Mouse (Mus musculus): ENCODE data around the gene Bri3. TPM values are rescaled to one million over a fixed set of nuclear protein-coding genes. Genes with fewer than 3 reads are reported as not detected.
"Not testable (repeated sequence)": the region's sequence is repeated elsewhere in the genome, so short reads cannot be mapped to it uniquely, and the experiment has no call there.

Gene Bri3
- polyA plus RNA-seq, 1 experiment from 2014 or later: 118 TPM

- ATAC-seq (replicated peaks; ENCODE audit: low FRiP score, low TSS enrichment, low read depth): no peak
- Histone ChIP-seq H3K9ac (ENCODE audit: low read length) (peak overlapping the region; percentile 46), H3K9me3 (ENCODE audit: control insufficient read depth, low read length) (no peaks in the 10 kb centered on the region), H3K4me1 (replicated peaks; ENCODE audit: control insufficient read depth, insufficient read depth, low read length) (peaks cover 4% of the 10 kb centered on the region; the same call in 1 of the 2 replicates), H3K27me3 (replicated peaks; ENCODE audit: control insufficient read depth, insufficient read depth, low read length) (0 out of 2 replicates have a peak, but pooled peaks cover 3% of the 10 kb centered on the region), H3K27ac (ENCODE audit: low read depth) (peak overlapping the region; percentile 43), H3K4me3 (ENCODE audit: low read depth, low read length) (peak overlapping the region; percentile 46), H3K4me2 (ENCODE audit: low read length) (peak overlapping the region; percentile 62), H3K36me3 (ENCODE audit: control insufficient read depth, insufficient read depth, low read length) (no peaks in the 10 kb centered on the region)
- under 1% methylated on average over 27 of the region's 27 CpGs for WGBS
- no peak for DNase-seq (ENCODE audit: low spot score)
Observed at GRCm38 (mm10) chr5:144357551-144357880, 113.3 kb downstream of the Bri3 start.

- Histone ChIP-seq H3K27me3 (replicated peaks; ENCODE audit: control insufficient read depth, insufficient read depth, low read length) (0 out of 2 replicates have a peak, but pooled peaks cover 3% of the 10 kb centered on the region), H3K36me3 (ENCODE audit: control insufficient read depth, insufficient read depth, low read length) (no peaks in the 10 kb centered on the region), H3K4me2 (ENCODE audit: low read length) (peak within 1 kb of the TSS; percentile 62), H3K4me1 (replicated peaks; ENCODE audit: control insufficient read depth, insufficient read depth, low read length) (peaks cover 4% of the 10 kb centered on the region; the same call in 1 of the 2 replicates), H3K9ac (ENCODE audit: low read length) (peak within 1 kb of the TSS; percentile 46), H3K9me3 (ENCODE audit: control insufficient read depth, low read length) (no peaks in the 10 kb centered on the region), H3K27ac (ENCODE audit: low read depth) (peak within 1 kb of the TSS; percentile 43), H3K4me3 (ENCODE audit: low read depth, low read length) (peak within 1 kb of the TSS; percentile 46)
- ATAC-seq (replicated peaks; ENCODE audit: low FRiP score, low TSS enrichment, low read depth) (peak; percentile 97), DNase-seq (ENCODE audit: low spot score) (peak; percentile 97)
- under 1% methylated on average over 60 of the region's 60 CpGs for WGBS
Observed at GRCm38 (mm10) chr5:144357881-144358591, 113.8 kb downstream of the Bri3 start, which contains the start of gene Baiap2l1. Gene Baiap2l1 (minus strand): TSS chr5:144358112.

DNA sequence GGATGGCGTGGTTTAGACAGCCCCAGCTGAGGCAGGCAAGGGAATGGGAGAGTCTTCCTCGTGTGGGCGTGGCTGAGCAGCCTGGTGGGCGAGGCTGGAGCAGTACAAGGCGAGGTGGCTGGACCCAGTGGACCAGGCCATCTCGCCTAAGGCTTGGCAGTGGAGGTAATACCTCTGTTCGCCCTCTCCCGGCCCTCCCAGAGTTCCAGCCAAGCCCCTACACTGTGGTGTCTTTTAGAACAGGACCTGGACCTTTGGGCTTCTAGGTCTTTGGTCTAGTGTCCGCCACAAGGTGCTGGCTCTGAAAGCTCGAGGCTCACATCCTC, 114.3 kb downstream of the Bri3 start:
- H3K27me3 ChIP-seq (replicated peaks; ENCODE audit: control insufficient read depth, insufficient read depth, low read length): 0 out of 2 replicates have a peak, but pooled peaks cover 3% of the 10 kb centered on the region
- 7% methylated on average over 10 of the region's 10 CpGs for WGBS
- H3K27ac ChIP-seq (ENCODE audit: low read depth): no peak overlapping the region
- H3K36me3 ChIP-seq (ENCODE audit: control insufficient read depth, insufficient read depth, low read length): no peaks in the 10 kb centered on the region
- peaks cover 4% of the 10 kb centered on the region; the same call in 1 of the 2 replicates for H3K4me1 ChIP-seq (replicated peaks; ENCODE audit: control insufficient read depth, insufficient read depth, low read length)
- H3K9me3 ChIP-seq (ENCODE audit: control insufficient read depth, low read length): no peaks in the 10 kb centered on the region
- H3K4me2 ChIP-seq (ENCODE audit: low read length): peak overlapping the region; percentile 62
- no peak for DNase-seq (ENCODE audit: low spot score)
- H3K9ac ChIP-seq (ENCODE audit: low read length): no peak overlapping the region
- peak overlapping the region; percentile 46 for H3K4me3 ChIP-seq (ENCODE audit: low read depth, low read length)
- ATAC-seq (replicated peaks; ENCODE audit: low FRiP score, low TSS enrichment, low read depth): no peak

- 0 out of 2 replicates have a peak, but pooled peaks cover 3% of the 10 kb centered on the region for H3K27me3 ChIP-seq (replicated peaks; ENCODE audit: control insufficient read depth, insufficient read depth, low read length)
- peak overlapping the region; percentile 22; the same call in 1 of the 2 replicates for H3K27ac ChIP-seq (ENCODE audit: low read depth)
- H3K4me1 ChIP-seq (replicated peaks; ENCODE audit: control insufficient read depth, insufficient read depth, low read length): peaks cover 4% of the 10 kb centered on the region; the same call in 1 of the 2 replicates
- H3K9me3 ChIP-seq (ENCODE audit: control insufficient read depth, low read length): no peaks in the 10 kb centered on the region
- H3K4me3 ChIP-seq (ENCODE audit: low read depth, low read length): no peak overlapping the region
- no peaks in the 10 kb centered on the region for H3K36me3 ChIP-seq (ENCODE audit: control insufficient read depth, insufficient read depth, low read length)
- whole genome bisulfite sequencing: 55% methylated on average over 6 of the region's 6 CpGs
- ATAC-seq (replicated peaks; ENCODE audit: low FRiP score, low TSS enrichment, low read depth) (no peak), DNase-seq (ENCODE audit: low spot score) (no peak)
- no peak overlapping the region for H3K9ac ChIP-seq (ENCODE audit: low read length)
- no peak overlapping the region for H3K4me2 ChIP-seq (ENCODE audit: low read length)
Observed at GRCm38 (mm10) chr5:144359886-144360285, 115.6 kb downstream of the Bri3 start.

- Histone ChIP-seq H3K27ac (ENCODE audit: low read depth) (no peak overlapping the region), H3K9me3 (ENCODE audit: control insufficient read depth, low read length) (no peaks in the 10 kb centered on the region), H3K4me1 (replicated peaks; ENCODE audit: control insufficient read depth, insufficient read depth, low read length) (peaks cover 4% of the 10 kb centered on the region; the same call in 1 of the 2 replicates), H3K9ac (ENCODE audit: low read length) (no peak overlapping the region), H3K4me2 (ENCODE audit: low read length) (no peak overlapping the region), H3K4me3 (ENCODE audit: low read depth, low read length) (no peak overlapping the region), H3K36me3 (ENCODE audit: control insufficient read depth, insufficient read depth, low read length) (no peaks in the 10 kb centered on the region), H3K27me3 (replicated peaks; ENCODE audit: control insufficient read depth, insufficient read depth, low read length) (0 out of 2 replicates have a peak, but pooled peaks cover 3% of the 10 kb centered on the region)
- ATAC-seq (replicated peaks; ENCODE audit: low FRiP score, low TSS enrichment, low read depth) (no peak), DNase-seq (ENCODE audit: low spot score) (no peak)
- WGBS: 47% methylated on average over 6 of the region's 6 CpGs
Observed at GRCm38 (mm10) chr5:144360346-144360745, 116.1 kb downstream of the Bri3 start.

- peaks cover 4% of the 10 kb centered on the region; the same call in 1 of the 2 replicates for H3K4me1 ChIP-seq (replicated peaks; ENCODE audit: control insufficient read depth, insufficient read depth, low read length)
- H3K4me2 ChIP-seq (ENCODE audit: low read length): no peak overlapping the region
- H3K27me3 ChIP-seq (replicated peaks; ENCODE audit: control insufficient read depth, insufficient read depth, low read length): no peaks in the 10 kb centered on the region
- H3K9me3 ChIP-seq (ENCODE audit: control insufficient read depth, low read length): no peaks in the 10 kb centered on the region
- ATAC-seq (replicated peaks; ENCODE audit: low FRiP score, low TSS enrichment, low read depth): no peak
- no peak overlapping the region for H3K9ac ChIP-seq (ENCODE audit: low read length)
- no peak overlapping the region for H3K4me3 ChIP-seq (ENCODE audit: low read depth, low read length)
- H3K36me3 ChIP-seq (ENCODE audit: control insufficient read depth, insufficient read depth, low read length): no peaks in the 10 kb centered on the region
- 77% methylated on average over 11 of the region's 11 CpGs for WGBS
- H3K27ac ChIP-seq (ENCODE audit: low read depth): no peak overlapping the region
- DNase-seq (ENCODE audit: low spot score): no peak
Observed at GRCm38 (mm10) chr5:144364680-144365357, 120.6 kb downstream of the Bri3 start.

GRCm38 (mm10) chr5:144366551-144366950, 122.3 kb downstream of the Bri3 start:
- H3K9me3 ChIP-seq (ENCODE audit: control insufficient read depth, low read length); H3K4me2 ChIP-seq (ENCODE audit: low read length); H3K4me1 ChIP-seq (replicated peaks; ENCODE audit: control insufficient read depth, insufficient read depth, low read length); H3K27ac ChIP-seq (ENCODE audit: low read depth); DNase-seq (ENCODE audit: low spot score); H3K36me3 ChIP-seq (ENCODE audit: control insufficient read depth, insufficient read depth, low read length); ATAC-seq (replicated peaks; ENCODE audit: low FRiP score, low TSS enrichment, low read depth); H3K4me3 ChIP-seq (ENCODE audit: low read depth, low read length); H3K27me3 ChIP-seq (replicated peaks; ENCODE audit: control insufficient read depth, insufficient read depth, low read length); H3K9ac ChIP-seq (ENCODE audit: low read length): not testable (repeated sequence)
- 80% methylated on average over 6 of the region's 6 CpGs for WGBS

- Histone ChIP-seq H3K9me3 (ENCODE audit: control insufficient read depth, low read length) (no peaks in the 10 kb centered on the region), H3K4me1 (replicated peaks; ENCODE audit: control insufficient read depth, insufficient read depth, low read length) (no peaks in the 10 kb centered on the region), H3K4me3 (ENCODE audit: low read depth, low read length) (no peak overlapping the region), H3K27me3 (replicated peaks; ENCODE audit: control insufficient read depth, insufficient read depth, low read length) (no peaks in the 10 kb centered on the region), H3K4me2 (ENCODE audit: low read length) (no peak overlapping the region), H3K36me3 (ENCODE audit: control insufficient read depth, insufficient read depth, low read length) (no peaks in the 10 kb centered on the region), H3K9ac (ENCODE audit: low read length) (no peak overlapping the region), H3K27ac (ENCODE audit: low read depth) (no peak overlapping the region)
- 87% methylated on average over 9 of the region's 9 CpGs for WGBS
- no peak for ATAC-seq (replicated peaks; ENCODE audit: low FRiP score, low TSS enrichment, low read depth)
- DNase-seq (ENCODE audit: low spot score): no peak
Observed at GRCm38 (mm10) chr5:144368661-144369205, 124.5 kb downstream of the Bri3 start.

Measured in intestine, embryonic 14.5 days (tissue).